Mouse (Mus musculus) liver, adult 2 months (tissue): ENCODE data around the gene Foxd2.

ENCODE experiments used
- CTCF ChIP-seq: fragments of 200-500 bp; IDR thresholded peaks from 2 replicates; pipeline ENCODE4 v1.5.1; 2011; ENCODE audit warnings: low read depth, low read length, control low read depth
- POLR2A ChIP-seq: fragments of 200-500 bp; IDR thresholded peaks from 2 replicates; pipeline ENCODE4 v1.6.1; 2011; ENCODE audit warnings: low read length, control low read depth; ENCODE audit not compliant: insufficient read depth; ENCODE audit errors: extremely low read depth

DNA sequence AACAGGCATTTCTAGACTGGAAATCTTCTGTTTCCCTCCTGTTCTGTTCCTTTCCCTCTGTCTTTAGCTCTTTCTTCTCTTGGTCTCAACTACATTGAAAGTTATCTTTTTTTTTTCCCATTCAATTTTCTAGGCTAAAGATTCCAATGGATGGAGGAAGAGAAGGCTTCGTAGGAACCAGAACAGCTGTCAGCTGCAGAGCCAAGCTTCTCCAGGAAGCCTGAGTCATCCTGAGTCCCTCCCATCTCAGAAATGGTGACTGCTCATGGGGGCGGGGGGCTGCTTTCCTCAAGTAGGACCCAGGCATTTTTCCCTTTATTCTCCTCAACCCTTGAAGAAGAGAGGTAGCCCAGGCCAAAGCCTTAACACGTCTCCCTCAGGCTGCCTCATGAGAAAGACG, 7.4 kb upstream of the Foxd2 start:
- no peak for TF ChIP-seq CTCF
- no peak for TF ChIP-seq POLR2A
